ENCODE assay signal across 16 mouse cellular contexts in genomic region chr9:7835302-7835701, GRCm38 (mm10). TPM values are rescaled to one million over a fixed set of nuclear protein-coding genes. Genes with fewer than 3 reads are reported as not detected.
A peak's percentile ranks its signal among the peaks of the same experiment; 100 is the strongest.
DNase-seq lines count a peak whose midpoint lies in the region; ATAC-seq lines count a peak whose summit lies in the region.
"Had no signal": no experiment of that assay in that cellular context is flagged by ENCODE, and none has a peak within 500 bp of the region (broad histone marks: within the 10 kb centered on the region; RNA-seq: fewer than 3 reads in every experiment).

No protein-coding gene starts in this region.

- H3K4me3 ChIP-seq in erythroblast, embryonic 14.5 days (replicated peaks), result peak overlapping the region; percentile 94
- H3K4me3 ChIP-seq in hindbrain, embryonic 13.5 days, result no peak overlapping the region; the same call in 1 of the 2 replicates
- H3K4me3 ChIP-seq in hindbrain, embryonic 12.5 days, result no peak overlapping the region
- H3K4me3 ChIP-seq in neural tube, embryonic 12.5 days, result no peak overlapping the region
- H3K4me3 ChIP-seq in neural tube, embryonic 15.5 days (replicated peaks), result no peak overlapping the region

- H3K27me3 ChIP-seq in erythroblast, embryonic 14.5 days (ENCODE audit: control insufficient read depth), result no peaks in the 10 kb centered on the region
- H3K27me3 ChIP-seq in hindbrain, embryonic 13.5 days, result no peaks in the 10 kb centered on the region
- no peaks in the 10 kb centered on the region for H3K27me3 ChIP-seq in hindbrain, embryonic 12.5 days
- H3K27me3 ChIP-seq in neural tube, embryonic 12.5 days (replicated peaks), result no peaks in the 10 kb centered on the region
- no peaks in the 10 kb centered on the region for H3K27me3 ChIP-seq in neural tube, embryonic 15.5 days (replicated peaks)

- H3K4me2 ChIP-seq in hindbrain, embryonic 13.5 days, result peak overlapping the region; percentile 66
- H3K4me2 ChIP-seq in hindbrain, embryonic 12.5 days (replicated peaks), result no peak overlapping the region; the same call in none of the 2 replicates
- peak overlapping the region; percentile 69; the same call in 1 of the 2 replicates for H3K4me2 ChIP-seq in neural tube, embryonic 12.5 days (replicated peaks)
- H3K4me2 ChIP-seq in neural tube, embryonic 15.5 days, result peak overlapping the region; percentile 73

- 89% methylated on average over 1 of the region's 1 CpGs for WGBS in hindbrain, embryonic 13.5 days
- WGBS in hindbrain, embryonic 12.5 days, result 95% methylated on average over 1 of the region's 1 CpGs
- WGBS in neural tube, embryonic 12.5 days, result 94% methylated on average over 1 of the region's 1 CpGs
- 89% methylated on average over 1 of the region's 1 CpGs for WGBS in neural tube, embryonic 15.5 days

- ATAC-seq in erythroblast, adult 5-6 weeks (replicated peaks; ENCODE audit: low FRiP score, poor library complexity, severe bottlenecking), result no peak
- no peak for ATAC-seq in hindbrain, embryonic 13.5 days (ENCODE audit: low FRiP score)
- ATAC-seq in hindbrain, embryonic 12.5 days (ENCODE audit: low FRiP score), result no peak
- no peak for ATAC-seq in neural tube, embryonic 12.5 days (ENCODE audit: low FRiP score, low read depth)
- ATAC-seq in neural tube, embryonic 15.5 days (ENCODE audit: low FRiP score), result no peak

- no peaks in the 10 kb centered on the region for H3K9me3 ChIP-seq in erythroblast, embryonic 14.5 days (ENCODE audit: control insufficient read depth, low read length)
- H3K9me3 ChIP-seq in hindbrain, embryonic 13.5 days, result no peaks in the 10 kb centered on the region
- no peaks in the 10 kb centered on the region for H3K9me3 ChIP-seq in hindbrain, embryonic 12.5 days (replicated peaks)
- no peaks in the 10 kb centered on the region for H3K9me3 ChIP-seq in neural tube, embryonic 12.5 days
- no peaks in the 10 kb centered on the region for H3K9me3 ChIP-seq in neural tube, embryonic 15.5 days (replicated peaks)
- H3K9me3 ChIP-seq: G1E had no signal

- H3K27ac ChIP-seq in hindbrain, embryonic 13.5 days, result no peak overlapping the region
- no peak overlapping the region for H3K27ac ChIP-seq in hindbrain, embryonic 12.5 days
- H3K27ac ChIP-seq in neural tube, embryonic 12.5 days, result no peak overlapping the region
- H3K27ac ChIP-seq in neural tube, embryonic 15.5 days (replicated peaks), result no peak overlapping the region

- H3K36me3 ChIP-seq in erythroblast, embryonic 14.5 days (ENCODE audit: control insufficient read depth), result peaks cover 31% of the 10 kb centered on the region
- peaks cover 11% of the 10 kb centered on the region for H3K36me3 ChIP-seq in hindbrain, embryonic 13.5 days
- H3K36me3 ChIP-seq in hindbrain, embryonic 12.5 days, result peaks cover 11% of the 10 kb centered on the region
- peaks cover 12% of the 10 kb centered on the region for H3K36me3 ChIP-seq in neural tube, embryonic 12.5 days
- peaks cover 5% of the 10 kb centered on the region; the same call in 1 of the 2 replicates for H3K36me3 ChIP-seq in neural tube, embryonic 15.5 days

- peaks cover 53% of the 10 kb centered on the region for H3K4me1 ChIP-seq in erythroblast, embryonic 14.5 days (ENCODE audit: control insufficient read depth)
- H3K4me1 ChIP-seq in hindbrain, embryonic 13.5 days (replicated peaks), result peaks cover 45% of the 10 kb centered on the region
- H3K4me1 ChIP-seq in hindbrain, embryonic 12.5 days, result peaks cover 27% of the 10 kb centered on the region
- peaks cover 10% of the 10 kb centered on the region for H3K4me1 ChIP-seq in neural tube, embryonic 12.5 days
- H3K4me1 ChIP-seq in neural tube, embryonic 15.5 days, result peaks cover 41% of the 10 kb centered on the region

- H3K9ac ChIP-seq in hindbrain, embryonic 13.5 days, result no peak overlapping the region
- no peak overlapping the region for H3K9ac ChIP-seq in hindbrain, embryonic 12.5 days
- no peak overlapping the region for H3K9ac ChIP-seq in neural tube, embryonic 12.5 days
- no peak overlapping the region for H3K9ac ChIP-seq in neural tube, embryonic 15.5 days (replicated peaks)

- no peak for DNase-seq in neural tube, embryonic 10.5 days (ENCODE audit: extremely low spot score, low spot score)
- no peak for DNase-seq in left cerebral cortex, adult 8-10 months (ENCODE audit: low spot score in 2 of 2)
- DNase-seq: cerebellum, adult 8-10 months; embryo, embryonic 11 days; heart, postnatal 14 days; kidney, adult 8-10 months; left cerebral cortex, postnatal 4 days; lung, postnatal 4 days; retina, postnatal 1 day had no signal

RNA-seq across cellular contexts. Expression of gene Birc2, which starts 1.6 kb away (rescaled TPM):
- polyA plus RNA-seq in erythroblast, embryonic 14.5 days (2012), result 0.09 and 0.47 TPM in 2 replicates
- total RNA-seq in erythroblast, adult 5-6 weeks (2015; ENCODE audit: low replicate concordance), result 29.4 and 33.2 TPM in 2 replicates
- 35.0 and 37.4 TPM in 2 replicates for total RNA-seq in erythroblast, adult 5-6 weeks (2017; ENCODE audit: low replicate concordance)
- 44.8 and 47.2 TPM in 2 replicates for polyA plus RNA-seq in hindbrain, embryonic 13.5 days (2015; fragmentation: Nextera tagmentation; extraction: Ambion mirVana)
- polyA plus RNA-seq in hindbrain, embryonic 12.5 days (2016; fragmentation: Nextera tagmentation; extraction: Ambion mirVana), result 45.5 and 47.2 TPM in 2 replicates
- polyA plus RNA-seq in neural tube, embryonic 12.5 days (2016; fragmentation: Nextera tagmentation; extraction: Ambion mirVana), result 40.0 and 41.9 TPM in 2 replicates
- 37.8 and 40.2 TPM in 2 replicates for polyA plus RNA-seq in neural tube, embryonic 15.5 days (2015; fragmentation: Nextera tagmentation; extraction: Ambion mirVana)
- total RNA-seq in left cerebral cortex, adult 8-10 months (2022), result 10 to 100 TPM; 31.2 to 35.3 (median 35.1) TPM

RNA-seq across cellular contexts. Expression of gene Birc3, which starts 37.7 kb away (rescaled TPM):
- 0.05 and 0.09 TPM in 2 replicates for polyA plus RNA-seq in erythroblast, embryonic 14.5 days (2012)
- 16.9 and 25.9 TPM in 2 replicates for total RNA-seq in erythroblast, adult 5-6 weeks (2015; ENCODE audit: low replicate concordance)
- total RNA-seq in erythroblast, adult 5-6 weeks (2017; ENCODE audit: low replicate concordance), result 9.3 and 10.6 TPM in 2 replicates
- polyA plus RNA-seq in hindbrain, embryonic 13.5 days (2015; fragmentation: Nextera tagmentation; extraction: Ambion mirVana), result 2.3 and 2.8 TPM in 2 replicates
- 4.7 and 5.3 TPM in 2 replicates for polyA plus RNA-seq in hindbrain, embryonic 12.5 days (2016; fragmentation: Nextera tagmentation; extraction: Ambion mirVana)
- 2.1 and 3.8 TPM in 2 replicates for polyA plus RNA-seq in neural tube, embryonic 12.5 days (2016; fragmentation: Nextera tagmentation; extraction: Ambion mirVana)
- 2.2 and 6.5 TPM in 2 replicates for polyA plus RNA-seq in neural tube, embryonic 15.5 days (2015; fragmentation: Nextera tagmentation; extraction: Ambion mirVana)
- total RNA-seq in left cerebral cortex, adult 8-10 months (2022), result 1 to 10 TPM; 1.9 to 4.3 (median 3.3) TPM

Comparison
In these comparisons a context has a peak if more than half of its experiments do, and no peak if none do; other contexts are left out.
1. RNA of gene Birc2, which starts 1.6 kb away (polyA plus RNA-seq): 44.8 to 47.2 TPM in hindbrain, embryonic 13.5 days, 45.5 to 47.2 TPM in hindbrain, embryonic 12.5 days, 40.0 to 41.9 TPM in neural tube, embryonic 12.5 days and 37.8 to 40.2 TPM in neural tube, embryonic 15.5 days; 0.09 to 0.47 TPM in erythroblast, embryonic 14.5 days; every median in the first group is over 10 times any median in the second.